Mouse (Mus musculus) erythroblast, adult 5-6 weeks (primary cell): ENCODE results near the gene Ndufa11. TPM values are rescaled to one million over a fixed set of nuclear protein-coding genes. Genes with fewer than 3 reads are reported as not detected.

ENCODE experiments used
- total RNA-seq, 2 experiments: library from RNA; stranded (forward) in 1 of 2; stranded (reverse) in 1 of 2; fragments of 150-400 nt in 1 of 2; fragments of 200-764, 138-1000 nt in 1 of 2; gene quantifications; 2 replicates each; pipeline versions ENCODE4 v1.2.3 to v1.2.4; 2015 to 2017; ENCODE audit warnings: low replicate concordance in 2 of 2

The Ndufa11 gene
- total RNA-seq, 2 experiments from 2014 or later: 17.7 to 21.3 TPM

Other genes starting within 250 kb of the Ndufa11 start
- gene Ptprs, start 241.3 kb upstream of the Ndufa11 start, total RNA-seq (2015; ENCODE audit: low replicate concordance): 4.8 and 7.3 TPM in 2 replicates
- gene Ptprs, start 241.3 kb upstream of the Ndufa11 start, total RNA-seq (2017; ENCODE audit: low replicate concordance): 2.0 and 8.1 TPM in 2 replicates
- not detected in 2 replicates for gene Znrf4, start 205.3 kb upstream of the Ndufa11 start, total RNA-seq (2015; ENCODE audit: low replicate concordance)
- not detected in 2 replicates for gene Znrf4, start 205.3 kb upstream of the Ndufa11 start, total RNA-seq (2017; ENCODE audit: low replicate concordance)
- gene Gm20219, start 163.4 kb upstream of the Ndufa11 start, total RNA-seq (2015; ENCODE audit: low replicate concordance): 1.5 and 2.5 TPM in 2 replicates
- gene Gm20219, start 163.4 kb upstream of the Ndufa11 start, total RNA-seq (2017; ENCODE audit: low replicate concordance): 0.84 and 1.5 TPM in 2 replicates
- gene Safb2, start 133.2 kb upstream of the Ndufa11 start, total RNA-seq (2015; ENCODE audit: low replicate concordance): 71.9 and 87.0 TPM in 2 replicates
- 316 and 354 TPM in 2 replicates for gene Safb2, start 133.2 kb upstream of the Ndufa11 start, total RNA-seq (2017; ENCODE audit: low replicate concordance)
- gene Safb, start 132.9 kb upstream of the Ndufa11 start, total RNA-seq (2015; ENCODE audit: low replicate concordance): 36.9 and 61.2 TPM in 2 replicates
- 116 and 186 TPM in 2 replicates for gene Safb, start 132.9 kb upstream of the Ndufa11 start, total RNA-seq (2017; ENCODE audit: low replicate concordance)
- 16.3 and 18.6 TPM in 2 replicates for gene 2410015M20Rik, start 108.0 kb upstream of the Ndufa11 start, total RNA-seq (2015; ENCODE audit: low replicate concordance)
- gene 2410015M20Rik, start 108.0 kb upstream of the Ndufa11 start, total RNA-seq (2017; ENCODE audit: low replicate concordance): 16.2 and 50.3 TPM in 2 replicates
- gene Rpl36, start 104.4 kb upstream of the Ndufa11 start, total RNA-seq (2015; ENCODE audit: low replicate concordance): 298 and 319 TPM in 2 replicates
- gene Rpl36, start 104.4 kb upstream of the Ndufa11 start, total RNA-seq (2017; ENCODE audit: low replicate concordance): 323 TPM in 2 replicates
- gene Lonp1, start 90.9 kb upstream of the Ndufa11 start, total RNA-seq (2015; ENCODE audit: low replicate concordance): 4.2 and 5.0 TPM in 2 replicates
- 13.0 and 13.5 TPM in 2 replicates for gene Lonp1, start 90.9 kb upstream of the Ndufa11 start, total RNA-seq (2017; ENCODE audit: low replicate concordance)
- not detected in 2 replicates for gene Catsperd, start 89.6 kb upstream of the Ndufa11 start, total RNA-seq (2015; ENCODE audit: low replicate concordance)
- not detected in 2 replicates for gene Catsperd, start 89.6 kb upstream of the Ndufa11 start, total RNA-seq (2017; ENCODE audit: low replicate concordance)
- 6.1 and 11.7 TPM in 2 replicates for gene Ranbp3, start 44.5 kb upstream of the Ndufa11 start, total RNA-seq (2015; ENCODE audit: low replicate concordance)
- 18.0 and 25.0 TPM in 2 replicates for gene Ranbp3, start 44.5 kb upstream of the Ndufa11 start, total RNA-seq (2017; ENCODE audit: low replicate concordance)
- gene Vmac, start 255 bp downstream of the Ndufa11 start, total RNA-seq (2015; ENCODE audit: low replicate concordance): 0.38 and 1.0 TPM in 2 replicates
- gene Vmac, start 255 bp downstream of the Ndufa11 start, total RNA-seq (2017; ENCODE audit: low replicate concordance): 1.4 and 8.3 TPM in 2 replicates
- gene Nrtn, start 39.8 kb downstream of the Ndufa11 start, total RNA-seq (2015; ENCODE audit: low replicate concordance): not detected in 2 replicates
- gene Nrtn, start 39.8 kb downstream of the Ndufa11 start, total RNA-seq (2017; ENCODE audit: low replicate concordance): 0.51 TPM in 1 of 2 replicates, not detected in the other
- 0.84 and 5.6 TPM in 2 replicates for gene Dus3l, start 47.0 kb downstream of the Ndufa11 start, total RNA-seq (2015; ENCODE audit: low replicate concordance)
- 5.4 and 5.9 TPM in 2 replicates for gene Dus3l, start 47.0 kb downstream of the Ndufa11 start, total RNA-seq (2017; ENCODE audit: low replicate concordance)
- gene Prr22, start 52.5 kb downstream of the Ndufa11 start, total RNA-seq (2015; ENCODE audit: low replicate concordance): not detected in 2 replicates
- not detected in 2 replicates for gene Prr22, start 52.5 kb downstream of the Ndufa11 start, total RNA-seq (2017; ENCODE audit: low replicate concordance)
- 21.5 and 25.7 TPM in 2 replicates for gene Rfx2, start 113.2 kb downstream of the Ndufa11 start, total RNA-seq (2015; ENCODE audit: low replicate concordance)
- 26.1 and 39.6 TPM in 2 replicates for gene Rfx2, start 113.2 kb downstream of the Ndufa11 start, total RNA-seq (2017; ENCODE audit: low replicate concordance)
- not detected in 2 replicates for gene Acsbg2, start 156.7 kb downstream of the Ndufa11 start, total RNA-seq (2015; ENCODE audit: low replicate concordance)
- gene Acsbg2, start 156.7 kb downstream of the Ndufa11 start, total RNA-seq (2017; ENCODE audit: low replicate concordance): not detected in 2 replicates
- not detected in 2 replicates for gene 1700061G19Rik, start 157.7 kb downstream of the Ndufa11 start, total RNA-seq (2015; ENCODE audit: low replicate concordance)
- gene 1700061G19Rik, start 157.7 kb downstream of the Ndufa11 start, total RNA-seq (2017; ENCODE audit: low replicate concordance): not detected in 2 replicates
- 2.1 and 4.4 TPM in 2 replicates for gene Mllt1, start 217.6 kb downstream of the Ndufa11 start, total RNA-seq (2015; ENCODE audit: low replicate concordance)
- gene Mllt1, start 217.6 kb downstream of the Ndufa11 start, total RNA-seq (2017; ENCODE audit: low replicate concordance): 1.3 and 3.5 TPM in 2 replicates